Mouse (Mus musculus): ENCODE data around the gene Trim25. TPM values are rescaled to one million over a fixed set of nuclear protein-coding genes. Genes with fewer than 3 reads are reported as not detected.

The Trim25 gene
- polyA plus RNA-seq, 1 experiment from 2014 or later, result 14.1 TPM

DNA sequence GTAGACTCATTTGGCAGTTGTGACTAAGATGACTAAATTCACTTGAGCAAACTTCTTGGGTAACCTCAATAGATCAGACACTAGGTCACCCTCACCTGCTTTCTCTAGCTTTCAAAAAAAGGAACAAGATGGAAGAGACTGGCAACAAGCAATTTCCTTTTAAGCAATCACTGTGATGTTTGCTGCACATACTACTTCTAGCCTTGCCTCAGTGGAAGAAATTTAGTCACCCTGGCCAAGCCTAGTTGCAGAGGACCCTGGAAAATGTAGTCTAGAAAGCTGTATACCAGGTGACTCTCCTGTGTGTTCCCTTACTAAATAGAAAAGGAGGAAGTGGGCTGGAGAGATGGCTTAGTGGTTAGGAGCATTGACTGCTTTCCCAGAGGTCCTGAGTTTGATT lies 7.2 kb downstream of the Trim25 start:
- no peak for ATAC-seq (ENCODE audit: extremely low read depth, insufficient number of reproducible peaks, low FRiP score, low TSS enrichment)
- H3K36me3 ChIP-seq, result peaks cover 60% of the 10 kb centered on the region

DNA sequence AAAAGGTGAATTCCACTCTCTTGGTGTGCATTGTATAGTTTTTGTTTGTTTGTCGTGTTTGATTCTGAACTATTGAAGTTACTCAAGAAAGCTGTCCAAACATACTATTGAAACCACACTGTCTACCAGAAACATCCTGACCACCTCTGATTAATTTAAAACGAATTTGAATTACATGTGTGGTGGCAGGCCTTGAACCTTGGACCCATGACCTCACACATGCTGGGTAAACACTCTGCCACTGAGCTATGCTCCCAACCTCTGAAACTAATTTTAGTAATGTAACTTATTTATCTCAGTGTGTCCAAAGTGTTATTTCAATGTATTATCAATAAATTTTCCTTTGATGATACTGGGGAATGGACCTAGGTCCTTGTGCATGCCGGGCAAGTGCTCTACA lies 8.4 kb downstream of the Trim25 start:
- H3K4me2 ChIP-seq, result no peak overlapping the region
- no peaks in the 10 kb centered on the region for H3K9me3 ChIP-seq
- H3K27ac ChIP-seq (replicated peaks), result no peak overlapping the region
- H3K9ac ChIP-seq, result no peak overlapping the region
- ATAC-seq (ENCODE audit: extremely low read depth, insufficient number of reproducible peaks, low FRiP score, low TSS enrichment), result no peak
- 92% methylated on average over 3 of the region's 3 CpGs for WGBS
- H3K27me3 ChIP-seq (replicated peaks), result no peaks in the 10 kb centered on the region
- peaks cover 72% of the 10 kb centered on the region for H3K36me3 ChIP-seq
- H3K4me3 ChIP-seq, result no peak overlapping the region
- peaks cover 16% of the 10 kb centered on the region for H3K4me1 ChIP-seq

More for the DNA sequence above, 7.2 kb downstream of the Trim25 start:
- no peak overlapping the region for H3K27ac ChIP-seq (replicated peaks)
- no peak overlapping the region for H3K4me2 ChIP-seq
- H3K27me3 ChIP-seq (replicated peaks), result no peaks in the 10 kb centered on the region
- H3K9me3 ChIP-seq, result no peaks in the 10 kb centered on the region
- no peak overlapping the region for H3K9ac ChIP-seq
- H3K4me3 ChIP-seq, result no peak overlapping the region
- H3K4me1 ChIP-seq, result peaks cover 25% of the 10 kb centered on the region

DNA sequence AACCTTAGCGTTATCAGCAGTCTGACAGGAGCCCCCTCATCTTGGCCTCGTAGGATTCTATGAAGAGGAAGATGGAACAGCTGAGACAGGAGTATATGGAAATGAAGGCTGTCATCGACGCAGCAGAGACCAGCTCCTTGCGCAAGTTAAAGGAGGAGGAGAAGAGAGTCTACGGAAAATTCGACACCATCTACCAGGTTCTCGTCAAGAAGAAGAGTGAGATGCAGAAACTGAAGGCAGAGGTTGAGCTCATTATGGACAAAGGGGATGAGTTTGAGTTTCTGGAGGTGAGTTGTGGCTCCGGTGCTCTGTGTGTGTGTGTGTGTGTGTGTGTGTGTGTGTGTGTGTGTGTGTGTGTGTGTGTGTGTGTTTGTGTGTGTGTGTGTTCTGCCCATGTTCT lies 9.9 kb downstream of the Trim25 start:
- no peaks in the 10 kb centered on the region for H3K9me3 ChIP-seq
- H3K27me3 ChIP-seq (replicated peaks), result no peaks in the 10 kb centered on the region
- ATAC-seq (ENCODE audit: extremely low read depth, insufficient number of reproducible peaks, low FRiP score, low TSS enrichment), result no peak
- peaks cover under 1% of the 10 kb centered on the region for H3K4me1 ChIP-seq
- 79% methylated on average over 9 of the region's 9 CpGs for WGBS
- H3K36me3 ChIP-seq, result peaks cover 87% of the 10 kb centered on the region
- no peak overlapping the region for H3K27ac ChIP-seq (replicated peaks)
- no peak overlapping the region for H3K4me3 ChIP-seq
- no peak overlapping the region for H3K4me2 ChIP-seq
- H3K9ac ChIP-seq, result no peak overlapping the region

DNA sequence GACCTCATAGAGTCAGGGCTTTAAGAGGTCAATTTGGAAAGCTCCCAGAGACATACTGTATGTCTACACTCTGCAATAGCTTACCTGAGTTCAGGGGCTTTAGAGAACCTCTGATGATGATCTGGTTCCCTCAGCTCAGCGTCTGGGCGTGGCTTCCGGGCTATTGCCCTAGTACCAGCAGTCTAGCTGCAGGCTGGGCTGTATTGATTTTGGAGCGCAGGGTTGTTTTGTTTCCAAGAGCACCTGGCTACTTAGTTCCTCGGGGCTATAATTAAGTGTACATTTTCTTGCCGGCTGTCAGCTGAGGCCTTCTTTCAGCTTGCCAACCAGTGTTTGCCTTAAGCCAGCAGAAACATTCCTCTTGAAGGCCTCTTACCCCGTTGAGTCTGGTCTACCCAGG lies 10.3 kb downstream of the Trim25 start:
- H3K4me1 ChIP-seq, result no peaks in the 10 kb centered on the region
- H3K27ac ChIP-seq (replicated peaks), result no peak overlapping the region
- WGBS, result 85% methylated on average over 7 of the region's 7 CpGs
- no peak for ATAC-seq (ENCODE audit: extremely low read depth, insufficient number of reproducible peaks, low FRiP score, low TSS enrichment)
- H3K4me2 ChIP-seq, result no peak overlapping the region
- H3K27me3 ChIP-seq (replicated peaks), result no peaks in the 10 kb centered on the region
- no peak overlapping the region for H3K9ac ChIP-seq
- no peak overlapping the region for H3K4me3 ChIP-seq
- H3K9me3 ChIP-seq, result no peaks in the 10 kb centered on the region
- peaks cover 91% of the 10 kb centered on the region for H3K36me3 ChIP-seq

DNA sequence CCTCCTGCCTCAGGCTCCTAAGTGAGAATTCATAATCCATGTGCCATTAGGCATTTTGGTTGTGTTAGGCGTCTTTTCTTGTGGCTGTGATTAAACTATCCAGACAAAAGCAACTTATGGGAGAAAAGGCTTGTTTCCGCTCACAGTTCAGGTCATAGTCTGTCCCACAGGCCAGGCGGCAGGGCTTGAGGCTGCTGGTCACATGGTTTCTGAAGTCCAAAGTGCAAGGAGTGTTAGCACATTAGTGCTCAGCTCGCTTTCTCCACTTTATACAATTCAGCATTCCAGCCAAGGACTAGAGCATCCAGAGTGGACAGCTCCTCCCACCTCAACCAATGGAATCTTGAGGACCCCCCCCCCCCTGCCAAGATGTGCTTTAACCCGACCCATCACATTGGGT lies 13.1 kb downstream of the Trim25 start:
- no peaks in the 10 kb centered on the region for H3K4me1 ChIP-seq
- WGBS, result 88% methylated on average over 5 of the region's 5 CpGs
- no peak overlapping the region for H3K4me2 ChIP-seq
- ATAC-seq (ENCODE audit: extremely low read depth, insufficient number of reproducible peaks, low FRiP score, low TSS enrichment), result no peak
- H3K27me3 ChIP-seq (replicated peaks), result no peaks in the 10 kb centered on the region
- H3K9ac ChIP-seq, result no peak overlapping the region
- no peak overlapping the region for H3K27ac ChIP-seq (replicated peaks)
- H3K4me3 ChIP-seq, result no peak overlapping the region
- peaks cover 95% of the 10 kb centered on the region for H3K36me3 ChIP-seq
- no peaks in the 10 kb centered on the region for H3K9me3 ChIP-seq

DNA sequence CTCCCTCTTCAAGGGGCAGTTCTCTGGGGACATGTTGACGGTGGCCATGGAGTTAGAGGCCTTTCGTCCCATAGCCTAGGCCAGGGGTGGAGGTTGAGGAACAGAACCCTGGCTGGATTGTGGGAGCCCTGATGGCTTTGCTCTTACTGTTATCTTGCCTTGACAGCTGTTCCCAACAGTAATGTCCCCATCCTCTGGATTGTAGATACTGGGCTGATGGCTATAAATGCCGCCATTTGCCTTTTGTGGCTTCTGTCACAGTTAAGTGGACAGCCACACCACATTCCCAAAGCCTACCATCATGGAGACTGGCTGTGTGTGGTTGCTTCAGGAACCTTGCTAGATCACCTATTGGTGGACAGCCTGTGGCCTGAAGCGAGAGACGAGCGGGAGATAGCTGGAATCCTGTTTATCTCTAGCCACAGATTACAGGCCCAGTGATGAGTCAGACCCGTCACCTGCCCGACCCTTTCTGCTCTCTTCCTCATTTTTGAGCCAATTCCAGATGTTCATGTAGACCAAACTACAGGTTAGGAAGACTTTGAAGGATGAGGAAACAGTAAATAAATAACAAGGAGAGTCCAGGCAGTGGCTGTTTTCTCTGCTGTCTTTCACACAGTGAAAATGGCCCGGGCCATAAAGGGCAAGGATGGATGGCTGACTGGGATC lies 18.5 kb downstream of the Trim25 start:
- Histone ChIP-seq H3K36me3 (peaks cover 71% of the 10 kb centered on the region), H3K9ac (no peak overlapping the region), H3K9me3 (no peaks in the 10 kb centered on the region), H3K4me3 (no peak overlapping the region), H3K27ac (replicated peaks) (no peak overlapping the region), H3K4me2 (no peak overlapping the region), H3K4me1 (peaks cover 30% of the 10 kb centered on the region), H3K27me3 (replicated peaks) (no peaks in the 10 kb centered on the region)
- no peak for ATAC-seq (ENCODE audit: extremely low read depth, insufficient number of reproducible peaks, low FRiP score, low TSS enrichment)
- 69% methylated on average over 9 of the region's 9 CpGs for WGBS

DNA sequence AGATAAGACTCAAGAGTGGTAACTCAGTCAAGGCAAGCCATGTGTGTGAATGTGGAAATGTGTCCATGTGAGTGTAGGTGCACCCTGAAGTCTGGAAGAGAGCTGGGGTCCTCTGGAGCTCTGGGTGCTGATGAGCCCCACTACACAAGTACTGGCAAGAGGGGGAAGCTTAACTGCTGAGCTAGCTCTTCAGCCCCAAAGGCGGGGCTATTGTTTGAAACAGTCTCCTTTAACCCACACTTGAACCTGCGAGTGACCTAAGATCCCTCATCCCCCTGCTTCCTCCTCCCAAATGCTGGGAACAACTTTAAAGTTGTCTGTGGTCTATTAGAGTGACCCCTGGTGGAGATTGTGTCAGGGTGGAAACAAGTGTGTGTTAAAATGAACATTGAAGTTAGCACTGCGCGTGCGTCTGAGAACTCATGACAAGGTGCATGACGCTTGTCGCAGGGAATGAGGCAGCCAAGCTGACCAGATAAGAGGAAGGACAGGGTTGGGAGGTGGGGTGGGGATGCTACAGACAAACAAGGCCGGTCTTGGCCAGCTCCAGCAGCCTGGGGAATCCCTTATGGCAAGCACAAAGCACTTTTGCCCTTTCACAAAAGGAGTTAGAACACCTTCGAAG lies 21.6 kb downstream of the Trim25 start:
- no peak overlapping the region for H3K27ac ChIP-seq (replicated peaks)
- H3K36me3 ChIP-seq, result peaks cover 39% of the 10 kb centered on the region
- no peak overlapping the region for H3K4me2 ChIP-seq
- H3K27me3 ChIP-seq (replicated peaks), result no peaks in the 10 kb centered on the region
- no peaks in the 10 kb centered on the region for H3K9me3 ChIP-seq
- WGBS, result 56% methylated on average over 9 of the region's 9 CpGs
- H3K4me3 ChIP-seq, result no peak overlapping the region
- ATAC-seq (ENCODE audit: extremely low read depth, insufficient number of reproducible peaks, low FRiP score, low TSS enrichment), result no peak
- no peak overlapping the region for H3K9ac ChIP-seq
- peaks cover 54% of the 10 kb centered on the region for H3K4me1 ChIP-seq

DNA sequence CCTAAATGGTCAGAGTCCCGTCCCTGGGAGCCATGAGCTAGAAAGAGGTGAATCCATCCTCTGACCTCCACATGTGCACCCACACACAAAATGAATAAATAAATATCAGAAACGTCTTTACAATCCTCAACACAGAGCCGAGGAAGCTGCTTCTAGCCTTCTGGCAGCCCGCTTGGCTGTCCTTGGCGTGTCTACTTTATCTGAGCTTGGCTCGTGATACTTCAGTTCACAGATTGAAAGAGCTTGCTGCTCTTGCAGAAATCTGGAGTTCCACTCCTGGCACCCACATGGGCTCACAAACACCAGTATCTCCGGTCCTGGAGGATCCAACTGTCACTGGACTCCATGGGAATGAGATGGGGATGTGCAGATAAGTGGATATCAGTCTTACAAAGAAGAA lies 22.5 kb downstream of the Trim25 start:
- H3K4me2 ChIP-seq, result no peak overlapping the region
- H3K9me3 ChIP-seq, result no peaks in the 10 kb centered on the region
- no peak for ATAC-seq (ENCODE audit: extremely low read depth, insufficient number of reproducible peaks, low FRiP score, low TSS enrichment)
- H3K36me3 ChIP-seq, result peaks cover 30% of the 10 kb centered on the region
- peaks cover 54% of the 10 kb centered on the region for H3K4me1 ChIP-seq
- no peaks in the 10 kb centered on the region for H3K27me3 ChIP-seq (replicated peaks)
- 52% methylated on average over 7 of the region's 7 CpGs for WGBS
- H3K27ac ChIP-seq (replicated peaks), result no peak overlapping the region; the same call in 1 of the 2 replicates
- no peak overlapping the region for H3K4me3 ChIP-seq
- no peak overlapping the region for H3K9ac ChIP-seq

DNA sequence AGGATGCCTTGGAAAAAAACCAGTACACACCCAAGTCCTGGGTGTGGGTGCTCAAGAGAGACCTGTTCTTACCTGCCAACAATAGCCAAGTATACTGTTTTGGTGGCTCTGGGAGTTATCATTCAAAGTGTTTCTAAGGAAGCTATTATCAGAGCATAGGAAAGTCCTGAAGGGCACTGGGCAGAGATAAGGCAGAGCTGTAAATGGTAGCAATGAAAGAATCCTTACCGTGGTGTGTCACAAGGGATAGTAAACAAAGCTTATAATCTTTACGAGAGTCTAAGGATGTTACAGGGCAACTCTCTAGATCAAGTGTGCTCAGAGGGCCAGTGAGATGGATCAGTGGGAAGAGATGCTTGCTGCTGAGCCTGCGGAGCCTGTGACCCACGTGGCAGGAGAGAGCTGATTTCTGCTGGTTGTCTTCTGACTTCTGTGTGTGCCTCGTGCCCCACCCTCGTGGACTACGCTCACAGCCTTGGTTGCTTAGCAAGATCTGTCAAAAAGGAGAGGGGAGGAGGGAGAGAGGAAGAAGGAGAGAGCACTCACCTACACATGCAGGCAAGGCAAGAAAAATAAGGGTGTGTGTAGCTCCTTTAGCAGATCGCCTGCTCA lies 23.1 kb downstream of the Trim25 start:
- Histone ChIP-seq H3K27me3 (replicated peaks) (no peaks in the 10 kb centered on the region), H3K9me3 (no peaks in the 10 kb centered on the region), H3K4me2 (no peak overlapping the region), H3K4me1 (peaks cover 54% of the 10 kb centered on the region), H3K9ac (no peak overlapping the region), H3K27ac (replicated peaks) (no peak overlapping the region; the same call in 1 of the 2 replicates), H3K4me3 (no peak overlapping the region), H3K36me3 (peaks cover 25% of the 10 kb centered on the region)
- 38% methylated on average over 8 of the region's 8 CpGs for WGBS
- ATAC-seq (ENCODE audit: extremely low read depth, insufficient number of reproducible peaks, low FRiP score, low TSS enrichment), result no peak

DNA sequence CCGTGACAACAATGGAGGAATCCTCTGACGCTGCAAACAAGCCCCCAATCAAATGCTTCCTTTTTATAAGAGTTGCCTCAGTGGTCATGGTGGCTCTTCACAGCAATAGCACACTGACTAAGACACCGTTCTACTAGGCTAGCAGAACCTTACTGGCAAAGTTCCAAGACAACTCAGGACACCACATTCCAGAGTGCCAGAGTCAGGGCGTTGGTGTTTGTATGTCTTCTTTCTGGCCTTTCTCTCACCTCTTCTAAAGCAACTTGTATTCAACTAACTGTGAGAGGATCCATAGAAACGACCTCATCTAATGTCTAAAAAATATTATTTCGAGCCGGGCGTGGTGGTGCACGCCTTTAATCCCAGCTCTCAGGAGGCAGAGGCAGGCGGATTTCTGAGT lies 24.3 kb downstream of the Trim25 start:
- H3K4me2 ChIP-seq, result no peak overlapping the region
- 62% methylated on average over 10 of the region's 10 CpGs for WGBS
- H3K36me3 ChIP-seq, result peaks cover 12% of the 10 kb centered on the region
- no peak overlapping the region for H3K4me3 ChIP-seq
- no peaks in the 10 kb centered on the region for H3K27me3 ChIP-seq (replicated peaks)
- peak overlapping the region; percentile 43 for H3K27ac ChIP-seq (replicated peaks)
- H3K9ac ChIP-seq, result no peak overlapping the region
- H3K9me3 ChIP-seq, result no peaks in the 10 kb centered on the region
- no peak for ATAC-seq (ENCODE audit: extremely low read depth, insufficient number of reproducible peaks, low FRiP score, low TSS enrichment)
- H3K4me1 ChIP-seq, result peaks cover 54% of the 10 kb centered on the region

DNA sequence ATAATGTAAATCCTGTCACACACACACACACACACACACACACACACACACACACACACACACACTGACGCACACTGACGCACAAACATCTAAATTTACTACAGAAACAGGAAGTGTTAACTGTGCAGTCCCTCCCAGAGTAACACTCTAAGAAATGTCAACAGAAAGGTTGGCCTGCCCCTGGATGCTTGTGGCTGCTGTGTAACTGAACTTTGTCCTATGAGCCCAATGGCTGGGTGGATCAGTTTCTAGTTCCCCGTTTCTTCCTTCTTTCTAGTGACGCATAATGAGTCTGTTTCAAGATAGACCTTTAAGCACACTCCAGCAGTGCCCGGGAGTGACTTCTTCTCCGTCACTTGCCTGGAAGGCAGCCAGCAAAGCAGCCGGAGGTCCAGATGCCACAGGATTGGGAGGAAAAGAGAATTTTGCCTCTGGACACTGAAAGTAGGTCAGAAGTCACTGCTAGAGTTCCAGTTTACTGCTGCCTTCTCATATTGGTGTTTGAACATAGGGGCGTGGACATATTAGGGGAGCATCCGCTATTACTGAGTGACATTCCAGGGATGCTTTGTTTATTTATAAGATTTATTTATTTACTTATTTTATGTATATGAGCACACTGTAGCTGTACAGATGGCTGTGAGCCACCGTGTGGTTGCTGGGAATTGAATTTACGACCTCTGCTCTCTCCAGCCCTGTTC lies 25.2 kb downstream of the Trim25 start:
- Histone ChIP-seq H3K27me3 (replicated peaks) (no peaks in the 10 kb centered on the region), H3K9me3 (no peaks in the 10 kb centered on the region), H3K4me2 (peak overlapping the region; percentile 10; the same call in 1 of the 2 replicates), H3K4me1 (peaks cover 63% of the 10 kb centered on the region), H3K4me3 (no peak overlapping the region), H3K9ac (no peak overlapping the region), H3K27ac (replicated peaks) (peak overlapping the region; percentile 43), H3K36me3 (peaks cover 8% of the 10 kb centered on the region)
- no peak for ATAC-seq (ENCODE audit: extremely low read depth, insufficient number of reproducible peaks, low FRiP score, low TSS enrichment)
- 42% methylated on average over 11 of the region's 11 CpGs for WGBS

Measured in heart, embryonic 13.5 days (tissue).